In the genomic region with DNA sequence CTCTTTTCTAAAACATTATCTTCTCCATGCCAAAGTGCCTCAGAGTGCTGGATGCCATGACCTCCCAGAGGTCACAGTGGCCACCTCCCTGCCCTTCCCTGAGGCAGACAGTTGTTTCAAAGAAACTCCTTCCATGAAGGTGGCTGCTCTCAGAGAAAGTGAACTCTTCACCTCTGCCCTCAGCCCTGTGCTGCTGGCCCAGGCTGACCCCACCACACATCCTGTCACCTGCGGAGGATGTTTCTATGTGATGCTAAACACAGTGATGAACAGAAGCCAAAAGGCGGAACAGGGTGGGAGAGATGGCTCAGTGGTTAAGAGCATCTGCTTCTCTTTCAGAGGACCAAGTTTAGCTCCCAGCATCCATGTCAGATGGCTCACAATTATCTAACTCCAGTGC, we compare ENCODE assay signal across 21 mouse cellular contexts.
A peak's percentile ranks its signal among the peaks of the same experiment; 100 is the strongest.
DNase-seq lines count a peak whose midpoint lies in the region; ATAC-seq and TF ChIP-seq lines count a peak whose summit lies in the region.
"Had no signal": no experiment of that assay in that cellular context is flagged by ENCODE, and none has a peak within 500 bp of the region (broad histone marks: within the 10 kb centered on the region; RNA-seq: fewer than 3 reads in every experiment).

No protein-coding gene starts in this region.

- 88% methylated on average over 2 of the region's 2 CpGs for WGBS in liver, embryonic 11.5 days

- no peaks in the 10 kb centered on the region for H3K9me3 ChIP-seq in ES-Bruce4 (replicated peaks; ENCODE audit: control insufficient read depth, insufficient read depth, low read length, poor library complexity, severe bottlenecking)
- no peaks in the 10 kb centered on the region for H3K9me3 ChIP-seq in liver, embryonic 11.5 days (ENCODE audit: control insufficient read depth, low read length)
- H3K9me3 ChIP-seq: embryonic facial prominence, embryonic 10.5 days; forebrain, embryonic 13.5 days; heart, embryonic 10.5 days; hindbrain, embryonic 12.5 days had no signal

- TF ChIP-seq POLR2A in ES-Bruce4 (IDR thresholded peaks at IDR 0.05; ENCODE audit: insufficient read depth, low read length), result no peak

- H3K36me3 ChIP-seq in ES-Bruce4 (ENCODE audit: control insufficient read depth, insufficient read depth, low read length, poor library complexity, severe bottlenecking), result no peaks in the 10 kb centered on the region
- no peaks in the 10 kb centered on the region for H3K36me3 ChIP-seq in liver, embryonic 11.5 days (ENCODE audit: control insufficient read depth, insufficient read depth, low read length)
- H3K36me3 ChIP-seq: heart, embryonic 10.5 days had no signal

- peak; percentile 98 for TF ChIP-seq EP300 in ES-Bruce4 (IDR thresholded peaks at IDR 0.05; ENCODE audit: insufficient read depth, low read depth, low read length)

- H3K27ac ChIP-seq in ES-Bruce4 (ENCODE audit: insufficient read depth, low read length), result no peak overlapping the region
- no peak overlapping the region for H3K27ac ChIP-seq in liver, embryonic 11.5 days (ENCODE audit: low read depth, low read length)
- H3K27ac ChIP-seq: embryonic facial prominence, embryonic 10.5 days; forebrain, embryonic 13.5 days; heart, embryonic 10.5 days; hindbrain, embryonic 12.5 days had no signal

- no peak for TF ChIP-seq CTCF in ES-Bruce4 (IDR thresholded peaks at IDR 0.05; ENCODE audit: low read depth, low read length)

- H3K4me3 ChIP-seq in ES-Bruce4 (ENCODE audit: low read depth, low read length), result no peak overlapping the region
- H3K4me3 ChIP-seq in liver, embryonic 11.5 days (ENCODE audit: low read depth, low read length), result no peak overlapping the region
- H3K4me3 ChIP-seq: embryonic facial prominence, embryonic 10.5 days; forebrain, embryonic 13.5 days; heart, embryonic 10.5 days; hindbrain, embryonic 12.5 days had no signal

- no peak for ATAC-seq in liver, embryonic 11.5 days (replicated peaks; ENCODE audit: low FRiP score)
- ATAC-seq: forebrain, embryonic 13.5 days; hindbrain, embryonic 16.5 days had no signal

- DNase-seq in ZHBTc4 (ENCODE audit: low read depth, low spot score), result peak; percentile 66
- DNase-seq in thymus, postnatal 10 days (ENCODE audit: low spot score in 2 of 2), result peak; percentile 43 to 61
- peak; percentile 44 for DNase-seq in thymus, postnatal 4 days
- no peak for DNase-seq in urinary bladder, postnatal 4 days (ENCODE audit: low spot score in 2 of 2)
- no peak for DNase-seq in liver, embryonic 11.5 days (ENCODE audit: low spot score)
- no peak for DNase-seq in layer of hippocampus, adult 18-20 months (ENCODE audit: low spot score in 2 of 2)
- DNase-seq: adrenal gland, adult 2 months; adrenal gland, postnatal 25 days; cerebellum, adult 18-20 months; cerebellum, postnatal 10 days; gastrocnemius, postnatal 36 days; heart, adult 11 months; heart, postnatal 10 days; heart, postnatal 4 days had no signal

- H3K9ac ChIP-seq in ES-Bruce4 (ENCODE audit: low read depth, poor library complexity, severe bottlenecking), result no peak overlapping the region
- no peak overlapping the region for H3K9ac ChIP-seq in liver, embryonic 11.5 days (ENCODE audit: low read depth, low read length)
- H3K9ac ChIP-seq: forebrain, embryonic 13.5 days; hindbrain, embryonic 12.5 days had no signal

- H3K27me3 ChIP-seq in ES-Bruce4 (ENCODE audit: control insufficient read depth, insufficient read depth, low read length, poor library complexity, severe bottlenecking), result no peaks in the 10 kb centered on the region
- H3K27me3 ChIP-seq in liver, embryonic 11.5 days (replicated peaks; ENCODE audit: control insufficient read depth, insufficient read depth, low read length), result no peaks in the 10 kb centered on the region
- H3K27me3 ChIP-seq: CH12.LX; forebrain, embryonic 13.5 days; hindbrain, embryonic 12.5 days had no signal

- H3K4me2 ChIP-seq in liver, embryonic 11.5 days, result no peak overlapping the region
- H3K4me2 ChIP-seq: forebrain, embryonic 13.5 days; hindbrain, embryonic 12.5 days had no signal

- peaks cover 8% of the 10 kb centered on the region for H3K4me1 ChIP-seq in ES-Bruce4 (ENCODE audit: control insufficient read depth, insufficient read depth, low read length)
- H3K4me1 ChIP-seq in liver, embryonic 11.5 days (replicated peaks; ENCODE audit: control insufficient read depth, insufficient read depth, low read length), result no peaks in the 10 kb centered on the region

Comparison
In these comparisons a context has a peak if more than half of its experiments do, and no peak if none do; other contexts are left out.
1. DNase-seq: peak in ZHBTc4 (single experiment), thymus, postnatal 10 days (2 of 2) and thymus, postnatal 4 days (single experiment); none in urinary bladder, postnatal 4 days (0 of 2), liver, embryonic 11.5 days (single experiment) and layer of hippocampus, adult 18-20 months (0 of 2).